Mouse (Mus musculus) stomach, postnatal 0 days (tissue): ENCODE results near the gene Ryr2. TPM values are rescaled to one million over a fixed set of nuclear protein-coding genes. Genes with fewer than 3 reads are reported as not detected.
A peak's percentile ranks its signal among the peaks of the same experiment; 100 is the strongest.
"Not testable (repeated sequence)": the region's sequence is repeated elsewhere in the genome, so short reads cannot be mapped to it uniquely, and the experiment has no call there.

ENCODE experiments used
- ATAC-seq: fragments of 200-750 bp; cut with Nextera tagmentation; 2 replicates; pipeline ENCODE4 v1.8.0; 2017; ENCODE audit not compliant: low FRiP score, low TSS enrichment
- DNase-seq: peaks from one replicate; pipeline ENCODE4 v3.0.0-alpha.2; 2016; ENCODE audit warnings: low spot score
- H3K27ac ChIP-seq: fragments of 300-500 bp; sonication (generic); replicated peaks from 2 replicates; pipeline ENCODE4 v1.5.1; 2014; ENCODE audit warnings: mild to moderate bottlenecking, control low read depth
- H3K27me3 ChIP-seq: fragments of 300-500 bp; sonication (generic); 2 replicates; pipeline ENCODE4 v1.6.1; 2014; ENCODE audit warnings: low read length; ENCODE audit not compliant: control insufficient read depth, insufficient read depth
- H3K36me3 ChIP-seq: fragments of 300-500 bp; sonication (generic); 2 replicates; pipeline ENCODE4 v1.6.1; 2014; ENCODE audit warnings: low read length, mixed read lengths; ENCODE audit not compliant: control insufficient read depth, insufficient read depth
- H3K4me1 ChIP-seq: fragments of 300-500 bp; sonication (generic); replicated peaks from 2 replicates; pipeline ENCODE4 v1.6.1; 2014; ENCODE audit warnings: antibody characterized with exemption; ENCODE audit not compliant: control insufficient read depth, insufficient read depth
- H3K4me2 ChIP-seq: fragments of 300-500 bp; sonication (generic); replicated peaks from 2 replicates; pipeline ENCODE4 v1.6.1; 2014; ENCODE audit warnings: low read depth, mild to moderate bottlenecking, control low read depth, moderate library complexity
- H3K4me3 ChIP-seq: fragments of 300-500 bp; sonication (generic); 2 replicates; pipeline ENCODE4 v1.5.1; 2014; ENCODE audit warnings: low read depth, low read length, control low read depth
- H3K9ac ChIP-seq: fragments of 300-500 bp; sonication (generic); 2 replicates; pipeline ENCODE4 v1.6.1; 2014; ENCODE audit warnings: mild to moderate bottlenecking, low read length, control low read depth, mixed read lengths
- H3K9me3 ChIP-seq: fragments of 300-500 bp; sonication (generic); 2 replicates; pipeline ENCODE4 v1.6.1; 2016; ENCODE audit warnings: low read length; ENCODE audit not compliant: control insufficient read depth
- CTCF ChIP-seq: IDR thresholded peaks from 2 replicates; pipeline ENCODE4 v1.5.1; 2016; ENCODE audit warnings: antibody characterized with exemption, low read depth, mild to moderate bottlenecking, moderate library complexity
- EP300 ChIP-seq: optimal IDR thresholded peaks from 2 replicates; pipeline ENCODE3; 2016; ENCODE audit warnings: antibody characterized with exemption
- WGBS: fragments of 180-500 bp; shearing (Covaris S2); extraction: QIAGEN DNeasy Blood & Tissue Kit; methylation state at CpG from one replicate; pipeline ENCODE4 v1.1.7; 2014; 5-methylcytosine and 5-hydroxymethylcytosine counted together
- polyA plus RNA-seq: library from polyadenylated mRNA; unstranded; fragments of >200 nt; fragmentation: Nextera tagmentation; extraction: Ambion mirVana; gene quantifications from 2 replicates; pipeline ENCODE4 v1.2.1, GENCODE M21; 2015

Gene Ryr2
- polyA plus RNA-seq, 1 experiment from 2014 or later: 0.61 TPM

DNA sequence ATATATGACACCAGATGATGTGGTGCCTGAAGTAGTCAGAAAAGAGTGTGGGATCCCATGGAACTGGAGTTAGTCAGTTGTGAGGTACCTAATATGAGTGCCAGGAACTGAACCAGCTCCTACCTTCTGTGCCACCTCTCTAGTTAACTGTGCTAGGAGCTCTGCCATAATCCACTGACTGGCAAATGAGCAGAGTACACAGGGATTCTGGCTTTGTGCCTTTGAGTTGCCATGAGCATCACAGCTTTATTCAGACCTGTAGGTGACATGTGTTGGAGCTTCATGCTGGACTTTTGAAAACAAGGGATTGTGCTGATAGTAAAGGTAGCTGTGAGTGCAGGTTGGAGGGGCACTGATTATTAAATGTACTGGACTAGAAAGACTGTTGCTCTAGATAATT lies 539.4 kb downstream of the Ryr2 start:
- Histone ChIP-seq H3K9ac (no peak overlapping the region), H3K36me3 (no peaks in the 10 kb centered on the region), H3K4me2 (no peak overlapping the region), H3K9me3 (no peaks in the 10 kb centered on the region), H3K27ac (no peak overlapping the region), H3K27me3 (no peaks in the 10 kb centered on the region), H3K4me3 (no peak overlapping the region), H3K4me1 (no peaks in the 10 kb centered on the region)
- no peak for DNase-seq
- no peak for ATAC-seq
- TF ChIP-seq EP300: no peak
- TF ChIP-seq CTCF: no peak

DNA sequence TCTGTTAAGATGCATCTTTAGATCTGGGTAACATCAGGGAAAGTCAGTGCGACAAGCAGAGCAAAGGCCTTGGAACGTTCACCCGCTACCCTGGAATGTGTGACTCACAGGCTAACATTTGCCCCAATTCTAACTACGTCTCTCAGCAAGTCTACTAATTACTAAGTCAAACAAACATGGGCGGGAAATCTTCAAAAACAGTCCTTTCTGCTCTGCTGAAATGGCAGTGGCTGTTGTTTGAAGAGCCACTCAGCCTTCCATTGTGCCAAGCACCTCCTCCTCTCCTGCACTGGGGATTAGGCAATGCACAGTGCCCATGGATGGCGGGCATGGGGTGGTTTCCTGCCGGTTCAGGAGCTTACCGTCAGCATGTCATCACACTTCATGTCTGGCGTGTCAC lies 540.3 kb downstream of the Ryr2 start:
- no peaks in the 10 kb centered on the region for H3K36me3 ChIP-seq
- H3K4me3 ChIP-seq: no peak overlapping the region
- no peaks in the 10 kb centered on the region for H3K4me1 ChIP-seq
- H3K9me3 ChIP-seq: no peaks in the 10 kb centered on the region
- H3K4me2 ChIP-seq: no peak overlapping the region
- no peaks in the 10 kb centered on the region for H3K27me3 ChIP-seq
- ATAC-seq (peak; percentile 64), DNase-seq (no peak)
- H3K9ac ChIP-seq: no peak overlapping the region
- TF ChIP-seq CTCF (no peak), EP300 (no peak)
- WGBS: 50% methylated on average over 9 of the region's 9 CpGs
- H3K27ac ChIP-seq: no peak overlapping the region

DNA sequence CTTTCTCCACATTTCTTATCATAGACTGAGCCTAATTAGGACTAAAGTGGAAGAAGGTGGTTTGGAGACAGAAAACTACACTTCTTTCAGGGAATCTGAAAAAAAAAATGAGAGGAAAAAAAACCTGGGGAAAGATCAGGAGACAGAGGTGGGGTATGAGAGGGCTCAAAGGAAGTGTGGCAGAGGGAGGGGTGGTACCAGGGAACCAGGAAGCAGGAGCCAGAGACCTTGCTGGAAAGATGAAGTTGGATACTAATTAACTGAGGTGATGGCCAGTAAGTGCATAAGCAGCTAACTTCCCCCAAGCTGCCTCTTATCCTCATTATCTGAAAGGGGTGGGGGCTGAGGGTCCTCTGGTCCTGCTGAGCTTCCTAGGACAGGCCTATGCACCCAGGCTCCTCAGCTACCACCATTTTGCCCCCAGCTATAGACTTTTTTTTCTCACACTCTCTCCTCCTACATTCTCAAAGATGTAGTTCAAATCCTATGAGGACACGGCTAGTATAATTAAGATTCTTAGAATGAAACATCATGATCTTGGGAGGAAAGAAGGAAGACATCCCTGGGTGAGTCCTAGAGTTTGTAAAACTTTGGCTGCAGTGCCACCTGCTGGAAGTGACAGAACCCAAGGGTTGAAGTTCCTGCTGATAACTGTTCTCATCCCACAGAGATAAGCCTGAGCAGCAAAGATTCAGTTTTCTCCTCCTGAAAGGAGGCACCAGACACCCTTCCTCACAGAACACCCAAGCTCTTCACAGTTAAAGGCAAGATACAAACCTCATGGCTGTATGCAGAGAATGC lies 543.3 kb downstream of the Ryr2 start:
- no peak overlapping the region for H3K4me2 ChIP-seq
- 0 out of 2 replicates have a peak, but pooled peaks have one; percentile 45 for ATAC-seq
- TF ChIP-seq CTCF (peak; percentile 82), EP300 (no peak)
- WGBS: 7% methylated on average over 1 of the region's 1 CpGs
- H3K4me3 ChIP-seq: no peak overlapping the region
- H3K27me3 ChIP-seq: no peaks in the 10 kb centered on the region
- peak; percentile 64 for DNase-seq
- no peaks in the 10 kb centered on the region for H3K9me3 ChIP-seq
- H3K4me1 ChIP-seq: no peaks in the 10 kb centered on the region
- no peak overlapping the region for H3K9ac ChIP-seq
- H3K27ac ChIP-seq: no peak overlapping the region
- no peaks in the 10 kb centered on the region for H3K36me3 ChIP-seq

DNA sequence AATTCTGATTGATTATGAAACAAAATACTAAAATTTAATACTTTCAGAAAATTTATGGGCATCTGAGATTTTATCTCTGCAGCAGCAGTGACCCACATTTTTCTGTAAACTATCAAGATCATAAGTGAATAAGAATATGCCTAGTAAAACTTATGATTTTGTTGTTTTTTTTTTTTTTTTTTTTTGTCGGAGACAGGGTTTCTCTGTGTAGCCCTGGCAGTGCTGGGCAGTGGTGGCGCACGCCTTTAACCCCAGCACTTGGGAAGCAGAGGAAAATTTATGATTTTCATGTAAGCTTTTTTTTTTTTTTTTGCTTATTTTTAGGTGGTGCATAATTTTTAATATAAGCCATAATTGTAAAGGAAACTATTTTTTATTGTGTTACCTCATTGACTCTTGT lies 557.1 kb downstream of the Ryr2 start:
- H3K27me3 ChIP-seq: no peaks in the 10 kb centered on the region
- no peaks in the 10 kb centered on the region for H3K4me1 ChIP-seq
- DNase-seq (no peak), ATAC-seq (no peak)
- no peak overlapping the region for H3K4me3 ChIP-seq
- no peak overlapping the region for H3K9ac ChIP-seq
- H3K9me3 ChIP-seq: no peaks in the 10 kb centered on the region
- WGBS: 78% methylated on average over 3 of the region's 3 CpGs
- TF ChIP-seq EP300 (no peak), CTCF (no peak)
- H3K27ac ChIP-seq: no peak overlapping the region
- no peaks in the 10 kb centered on the region for H3K36me3 ChIP-seq
- H3K4me2 ChIP-seq: no peak overlapping the region

- not testable (repeated sequence) for H3K4me2 ChIP-seq, H3K27ac ChIP-seq, H3K9me3 ChIP-seq, H3K27me3 ChIP-seq, H3K4me3 ChIP-seq, H3K9ac ChIP-seq, H3K4me1 ChIP-seq, H3K36me3 ChIP-seq
- ATAC-seq: peak; percentile 57; the same call in 1 of the 2 replicates
- DNase-seq: peak; percentile 40
- WGBS: 37% methylated on average over 15 of the region's 15 CpGs
These were observed 557.6 kb downstream of the Ryr2 start for GRCm38 (mm10) chr13:11549136-11549535.

GRCm38 (mm10) chr13:11545841-11546240 lies 560.9 kb downstream of the Ryr2 start:
- WGBS: 19% methylated on average over 7 of the region's 7 CpGs
- H3K9me3 ChIP-seq: no peaks in the 10 kb centered on the region
- no peaks in the 10 kb centered on the region for H3K36me3 ChIP-seq
- H3K9ac ChIP-seq: no peak overlapping the region
- ATAC-seq (no peak), DNase-seq (peak; percentile 63)
- no peaks in the 10 kb centered on the region for H3K27me3 ChIP-seq
- H3K4me2 ChIP-seq: no peak overlapping the region
- no peak overlapping the region for H3K4me3 ChIP-seq
- TF ChIP-seq EP300: no peak
- TF ChIP-seq CTCF: no peak
- no peaks in the 10 kb centered on the region for H3K4me1 ChIP-seq
- H3K27ac ChIP-seq: no peak overlapping the region
